Mouse (Mus musculus) erythroid progenitor cell, adult 5-6 weeks (primary cell): ENCODE data around the gene Snx30. TPM values are rescaled to one million over a fixed set of nuclear protein-coding genes. Genes with fewer than 3 reads are reported as not detected.

Experiments used
- total RNA-seq, 2 experiments: library from RNA; stranded (forward) in 1 of 2; stranded (reverse) in 1 of 2; fragments of 150-400 nt in 1 of 2; fragments of 186-747, 209-891 nt in 1 of 2; gene quantifications; 2 replicates each; pipeline versions ENCODE4 v1.2.3 to v1.2.4; 2015 to 2017; ENCODE audit warnings: low replicate concordance in 2 of 2

Gene Snx30
- total RNA-seq, 2 experiments from 2014 or later: 2.5 to 3.1 TPM

Other genes with a start within 250 kb of the Snx30 start
- 13.8 and 19.1 TPM in 2 replicates for gene Hsdl2, start 224.3 kb upstream of the Snx30 start, total RNA-seq (2015; ENCODE audit: low replicate concordance)
- gene Hsdl2, start 224.3 kb upstream of the Snx30 start, total RNA-seq (2017; ENCODE audit: low replicate concordance): 11.8 and 20.7 TPM in 2 replicates
- 4.7 and 6.7 TPM in 2 replicates for gene E130308A19Rik, start 179.6 kb upstream of the Snx30 start, total RNA-seq (2015; ENCODE audit: low replicate concordance)
- gene E130308A19Rik, start 179.6 kb upstream of the Snx30 start, total RNA-seq (2017; ENCODE audit: low replicate concordance): 2.8 and 5.3 TPM in 2 replicates
- 7.1 and 15.1 TPM in 2 replicates for gene Inip, start 4.3 kb upstream of the Snx30 start, total RNA-seq (2015; ENCODE audit: low replicate concordance)
- 15.9 and 23.4 TPM in 2 replicates for gene Inip, start 4.3 kb upstream of the Snx30 start, total RNA-seq (2017; ENCODE audit: low replicate concordance)
- gene Slc46a2, start 109.2 kb downstream of the Snx30 start, total RNA-seq (2015; ENCODE audit: low replicate concordance): not detected in 2 replicates
- not detected in 2 replicates for gene Slc46a2, start 109.2 kb downstream of the Snx30 start, total RNA-seq (2017; ENCODE audit: low replicate concordance)
- not detected in 2 replicates for gene Mup4, start 154.9 kb downstream of the Snx30 start, total RNA-seq (2015; ENCODE audit: low replicate concordance)
- gene Mup4, start 154.9 kb downstream of the Snx30 start, total RNA-seq (2017; ENCODE audit: low replicate concordance): not detected in 2 replicates
- not detected in 2 replicates for gene Mup6, start 158.5 kb downstream of the Snx30 start, total RNA-seq (2015; ENCODE audit: low replicate concordance)
- gene Mup6, start 158.5 kb downstream of the Snx30 start, total RNA-seq (2017; ENCODE audit: low replicate concordance): not detected in 2 replicates